Mouse (Mus musculus) frontal cortex, postnatal 36 days (tissue): ENCODE data around the gene H2afb2.

Experiments used
- DNase-seq, 2 experiments: peaks; one replicate each; pipeline ENCODE4 v3.0.0; 2022; ENCODE audit warnings: low spot score in 2 of 2

Gene H2afb2

GRCm38 (mm10) chrX:116680878-116681277 lies at the start of gene H2afb2:
H2afb2 (plus strand) TSS chrX:116681178.
- no peak for DNase-seq
